Mouse (Mus musculus) liver, adult 2 months (tissue): ENCODE measurements at regions not wholly inside any gene's neighbourhood (a gene's known extent, or its start where the extent isn't known, plus 50 kb on each side); places are given as distances from the start of the nearest gene placed in this dataset.

Source experiments
- CTCF ChIP-seq: fragments of 200-500 bp; IDR thresholded peaks from 2 replicates; pipeline ENCODE4 v1.5.1; 2011; ENCODE audit warnings: low read depth, low read length, control low read depth
- POLR2A ChIP-seq: fragments of 200-500 bp; IDR thresholded peaks from 2 replicates; pipeline ENCODE4 v1.6.1; 2011; ENCODE audit warnings: low read length, control low read depth; ENCODE audit not compliant: insufficient read depth; ENCODE audit errors: extremely low read depth

- no peak for TF ChIP-seq CTCF
- TF ChIP-seq POLR2A = no peak
Observed at GRCm38 (mm10) chr7:113087646-113088045, 119.6 kb upstream of the Arntl start.
